Comparison of ENCODE assay signal across 16 mouse cellular contexts in the genomic region with DNA sequence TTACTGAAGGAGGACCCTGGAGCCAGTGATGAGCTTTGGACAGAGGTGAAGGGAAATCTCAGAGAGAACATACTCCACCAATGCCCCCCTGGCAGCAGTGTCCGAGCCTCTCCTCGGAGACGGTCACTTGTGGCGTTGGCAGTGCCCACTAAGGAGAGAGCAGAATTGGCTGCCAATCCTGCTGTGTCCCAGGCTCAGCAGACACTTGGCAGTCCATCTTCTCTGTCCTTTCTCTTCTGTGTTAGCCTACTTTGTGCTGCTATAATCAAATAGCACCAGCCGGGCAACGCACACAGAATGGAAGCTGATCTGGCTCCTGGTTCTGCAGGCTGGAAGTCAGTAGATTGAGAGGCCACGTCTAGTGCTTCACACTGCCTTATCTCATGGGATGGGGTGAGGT.
A peak's percentile ranks its signal among the peaks of the same experiment; 100 is the strongest.
DNase-seq lines count a peak whose midpoint lies in the region; ATAC-seq lines count a peak whose summit lies in the region.
"Had no signal": no experiment of that assay in that cellular context is flagged by ENCODE, and none has a peak within 500 bp of the region (broad histone marks: within the 10 kb centered on the region; RNA-seq: fewer than 3 reads in every experiment).

No protein-coding gene starts in this region.

- 96% methylated on average over 7 of the region's 7 CpGs for WGBS in forebrain, embryonic 10.5 days
- WGBS in forebrain, embryonic 11.5 days: 98% methylated on average over 7 of the region's 7 CpGs

- peak; percentile 51 for DNase-seq in cerebellum, adult 9-10 months
- DNase-seq in forebrain, embryonic 10.5 days (ENCODE audit: extremely low spot score, low spot score): no peak
- DNase-seq in forebrain, embryonic 11.5 days (ENCODE audit: low spot score): no peak
- peak; percentile 24 for DNase-seq in left cerebral cortex, postnatal 4 days
- no peak for DNase-seq in left cerebral cortex, adult 11 months (ENCODE audit: low spot score)
- no peak for DNase-seq in gastrocnemius, postnatal 25 days
- DNase-seq: adrenal gland, postnatal 10 days; heart, adult 18-20 months; heart, postnatal 10 days; heart, postnatal 4 days; kidney, adult 18-20 months had no signal

- H3K4me2 ChIP-seq in forebrain, embryonic 11.5 days (ENCODE audit: low read depth, low read length, severe bottlenecking): no peak overlapping the region
- H3K4me2 ChIP-seq: forebrain, embryonic 15.5 days; intestine, embryonic 15.5 days had no signal

- H3K27ac ChIP-seq in forebrain, embryonic 10.5 days: 0 out of 2 replicates have a peak overlapping the region, but pooled peaks have one; percentile 35
- H3K27ac ChIP-seq in forebrain, embryonic 11.5 days (ENCODE audit: low read depth, low read length): no peak overlapping the region
- H3K27ac ChIP-seq: embryonic facial prominence, embryonic 10.5 days; forebrain, embryonic 15.5 days; heart, embryonic 10.5 days; intestine, embryonic 15.5 days had no signal

- intact Hi-C loops in left cerebral cortex, postnatal 4 days (cut with DNase I): no loop called here

- H3K36me3 ChIP-seq in forebrain, embryonic 10.5 days (replicated peaks): no peaks in the 10 kb centered on the region
- no peaks in the 10 kb centered on the region for H3K36me3 ChIP-seq in forebrain, embryonic 11.5 days (ENCODE audit: control insufficient read depth, insufficient read depth, low read length)
- H3K36me3 ChIP-seq: embryonic facial prominence, embryonic 10.5 days; forebrain, embryonic 15.5 days; heart, embryonic 10.5 days; intestine, embryonic 15.5 days had no signal

- H3K9ac ChIP-seq in forebrain, embryonic 11.5 days (ENCODE audit: low read length): no peak overlapping the region
- H3K9ac ChIP-seq: forebrain, embryonic 15.5 days; intestine, embryonic 15.5 days had no signal

- ATAC-seq in cerebellum, adult (ENCODE audit: insufficient number of reproducible peaks, low FRiP score, low TSS enrichment): no peak
- ATAC-seq in forebrain, embryonic 11.5 days (replicated peaks; ENCODE audit: low FRiP score): no peak
- ATAC-seq: forebrain, embryonic 15.5 days; intestine, embryonic 15.5 days had no signal

- no peak overlapping the region for H3K4me3 ChIP-seq in forebrain, embryonic 10.5 days
- no peak overlapping the region for H3K4me3 ChIP-seq in forebrain, embryonic 11.5 days (ENCODE audit: low read depth, low read length)
- H3K4me3 ChIP-seq: embryonic facial prominence, embryonic 10.5 days; forebrain, embryonic 15.5 days; heart, embryonic 10.5 days; intestine, embryonic 15.5 days had no signal

- peaks cover 45% of the 10 kb centered on the region for H3K27me3 ChIP-seq in forebrain, embryonic 10.5 days (ENCODE audit: poor library complexity, severe bottlenecking)
- no peaks in the 10 kb centered on the region for H3K27me3 ChIP-seq in forebrain, embryonic 11.5 days (ENCODE audit: control insufficient read depth, insufficient read depth, low read length)
- H3K27me3 ChIP-seq: forebrain, embryonic 15.5 days; intestine, embryonic 15.5 days had no signal

- H3K9me3 ChIP-seq in forebrain, embryonic 10.5 days: no peaks in the 10 kb centered on the region
- no peaks in the 10 kb centered on the region for H3K9me3 ChIP-seq in forebrain, embryonic 11.5 days (ENCODE audit: control insufficient read depth, low read length)
- H3K9me3 ChIP-seq: embryonic facial prominence, embryonic 10.5 days; forebrain, embryonic 15.5 days; heart, embryonic 10.5 days; intestine, embryonic 15.5 days had no signal

- H3K4me1 ChIP-seq in forebrain, embryonic 10.5 days: peaks cover 63% of the 10 kb centered on the region
- H3K4me1 ChIP-seq in forebrain, embryonic 11.5 days (replicated peaks; ENCODE audit: control insufficient read depth, insufficient read depth, low read length): peaks cover 16% of the 10 kb centered on the region; the same call in 1 of the 2 replicates

Comparison
In these comparisons a context has a peak if more than half of its experiments do, and no peak if none do; other contexts are left out.
1. DNase-seq: peak in cerebellum, adult 9-10 months (single experiment) and left cerebral cortex, postnatal 4 days (single experiment); none in forebrain, embryonic 10.5 days (single experiment), forebrain, embryonic 11.5 days (single experiment), left cerebral cortex, adult 11 months (single experiment) and gastrocnemius, postnatal 25 days (single experiment).